Mouse (Mus musculus) retina, postnatal 7 days (tissue): Measurements from ENCODE around the gene Rnf123.
"Not testable (repeated sequence)": the region's sequence is repeated elsewhere in the genome, so short reads cannot be mapped to it uniquely, and the experiment has no call there.

ENCODE experiments used
- DNase-seq: peaks from one replicate; pipeline ENCODE4 v3.0.0-alpha.2; 2012; ENCODE audit warnings: low read depth, low spot score

Gene Rnf123

DNA sequence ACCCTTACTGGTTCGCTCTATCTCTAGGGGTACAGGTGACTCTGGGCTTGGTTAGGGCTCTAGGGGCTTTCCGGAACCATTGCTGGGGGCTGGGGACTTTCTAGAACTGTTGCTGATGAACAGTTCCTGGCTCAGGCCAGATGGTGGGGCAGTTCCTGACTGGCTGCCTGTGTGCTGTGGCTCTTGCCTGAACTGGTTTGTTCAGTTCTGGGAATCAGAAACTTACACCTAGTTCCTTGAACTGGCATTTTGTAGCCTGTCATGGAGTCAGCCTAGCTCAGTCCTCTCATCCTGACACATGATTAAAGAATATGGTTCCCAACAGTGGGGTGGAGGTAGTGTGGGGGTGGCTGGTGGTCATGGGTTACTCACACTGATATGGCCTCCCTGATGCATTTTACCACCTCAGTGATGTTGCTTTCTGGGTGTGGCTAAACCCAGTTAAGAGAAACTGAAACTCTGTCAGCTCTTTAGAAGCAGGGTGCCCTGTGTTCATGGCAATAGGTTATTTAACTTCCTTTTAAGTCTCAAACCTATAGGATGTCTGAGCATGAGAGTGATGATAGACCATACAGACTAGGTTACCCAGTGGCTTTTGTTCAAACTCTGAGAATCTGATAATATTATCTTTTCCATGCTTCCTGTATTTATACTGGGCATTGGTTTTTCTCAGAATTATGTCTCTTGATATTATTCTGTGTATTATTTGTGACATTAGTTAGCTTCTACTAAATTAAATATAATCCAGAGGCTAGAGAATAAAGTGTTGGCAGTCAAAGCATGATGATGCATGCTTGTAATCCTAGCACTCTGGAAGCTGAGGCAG, 47.6 kb downstream of the Rnf123 start:
- no peak for DNase-seq

DNA sequence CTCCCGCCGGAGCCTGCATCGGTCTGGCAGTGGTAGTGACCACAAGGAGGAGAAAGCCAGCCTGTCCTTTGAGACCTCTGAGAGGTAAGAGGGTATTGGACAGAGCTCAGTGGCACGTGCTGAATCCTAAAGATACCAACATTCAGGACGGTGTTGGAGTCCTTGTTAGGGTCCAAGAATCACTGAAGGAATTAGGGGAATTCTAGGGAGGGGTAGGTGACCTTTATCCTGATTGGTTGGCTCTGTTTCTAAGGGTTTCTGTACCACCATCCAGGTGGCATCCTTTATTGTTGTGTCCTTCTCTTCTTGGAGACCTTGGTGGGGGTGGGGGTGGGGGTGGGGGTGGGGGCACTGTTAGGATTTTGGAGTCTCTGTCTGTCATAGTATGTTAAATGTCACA, 51.0 kb downstream of the Rnf123 start:
- no peak for DNase-seq

DNA sequence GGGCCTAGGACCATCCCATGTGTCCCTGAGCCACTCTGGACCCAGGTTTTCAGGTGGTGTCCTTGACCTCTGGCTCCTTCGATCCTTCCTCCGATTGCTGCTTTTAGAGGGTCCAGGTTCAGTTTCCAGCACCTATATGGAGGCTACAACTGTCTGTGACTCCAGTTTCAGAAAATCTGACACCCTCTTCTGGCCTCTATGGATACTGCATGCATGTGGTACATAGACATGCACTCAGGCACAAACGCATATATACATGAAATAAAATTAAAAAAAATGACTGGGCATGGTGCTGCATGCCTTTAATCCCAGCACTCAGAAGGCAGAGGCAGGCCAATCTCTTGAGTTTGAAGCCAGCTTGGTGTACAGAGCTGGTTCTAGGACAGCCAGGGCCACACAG, 55.3 kb downstream of the Rnf123 start:
- DNase-seq: no peak

DNA sequence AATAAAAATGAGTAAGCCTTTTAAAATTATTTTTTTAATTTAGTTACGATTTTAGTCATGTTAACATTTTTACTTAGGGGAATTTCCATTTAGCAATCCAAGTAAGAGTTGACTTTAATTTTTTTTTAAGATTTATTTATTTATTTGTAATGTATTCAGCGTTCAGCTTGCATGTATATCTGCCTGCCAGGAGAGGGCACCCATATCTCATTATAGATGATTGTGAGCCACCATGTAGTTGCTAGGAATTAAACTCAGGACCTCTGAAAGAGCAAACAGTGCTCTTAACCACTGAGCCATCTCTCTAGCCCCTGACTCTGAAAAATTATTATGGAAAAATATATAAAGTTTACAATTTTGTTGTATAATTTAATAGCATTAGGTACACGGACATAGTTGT, 56.6 kb downstream of the Rnf123 start:
- no peak for DNase-seq

DNA sequence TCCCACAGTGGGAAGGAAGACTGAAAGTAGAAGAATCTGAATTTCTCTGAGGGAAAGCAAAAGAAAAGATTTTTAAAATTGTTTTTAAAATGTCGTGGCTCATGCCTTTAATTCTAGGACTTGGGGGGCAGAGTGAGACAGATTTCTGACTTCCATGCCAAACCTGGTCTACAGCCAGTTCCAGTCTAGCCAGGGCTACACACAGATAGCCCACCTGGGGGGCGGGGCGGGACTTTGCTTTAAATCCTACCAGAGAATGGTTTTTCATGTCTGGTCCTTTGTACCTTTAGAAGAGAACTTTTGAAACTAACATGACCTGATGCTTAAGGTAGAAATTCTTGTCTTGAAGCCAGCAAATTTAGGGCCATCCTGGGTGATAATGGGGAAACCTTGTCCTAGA, 59.9 kb downstream of the Rnf123 start:
- no peak for DNase-seq

DNA sequence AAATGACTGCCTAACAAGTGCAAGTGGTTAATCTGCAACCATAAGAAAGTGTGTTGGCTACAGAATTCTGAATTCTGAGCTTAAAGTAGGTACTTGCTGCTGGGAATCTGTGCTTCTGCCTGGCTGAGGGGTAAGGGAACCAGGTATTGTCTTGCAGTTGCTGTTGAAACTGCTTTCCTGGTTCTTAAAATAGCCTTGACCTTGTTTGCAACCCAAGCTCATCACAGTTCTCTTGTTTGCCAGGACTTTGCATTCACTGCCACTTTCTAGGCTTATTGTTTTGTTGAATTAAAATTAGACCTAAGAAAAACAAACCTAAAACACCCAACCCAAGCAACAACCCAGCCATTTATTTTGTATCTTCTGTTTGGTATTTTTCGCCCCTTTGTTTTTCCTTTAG, 62.4 kb downstream of the Rnf123 start:
- no peak for DNase-seq

DNA sequence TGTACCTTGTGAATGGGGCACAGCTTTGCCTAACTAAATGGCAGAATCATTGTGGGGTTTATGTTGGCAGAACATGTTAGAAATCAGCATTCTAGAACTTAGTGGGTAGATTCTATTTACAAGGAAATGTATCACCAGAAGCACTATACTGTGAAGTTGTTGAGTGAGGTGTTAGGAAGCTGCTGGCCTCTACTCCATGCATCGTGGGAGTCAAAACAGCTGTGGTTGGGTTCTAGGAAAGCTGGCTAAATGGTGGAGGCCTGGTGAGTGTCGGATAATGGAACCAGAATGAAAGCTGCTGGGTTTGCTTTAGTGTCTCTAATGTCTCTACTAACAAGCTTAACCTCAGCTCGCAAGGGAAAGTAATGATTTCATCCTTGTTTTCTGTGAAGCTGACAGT, 66.0 kb downstream of the Rnf123 start:
- no peak for DNase-seq

DNA sequence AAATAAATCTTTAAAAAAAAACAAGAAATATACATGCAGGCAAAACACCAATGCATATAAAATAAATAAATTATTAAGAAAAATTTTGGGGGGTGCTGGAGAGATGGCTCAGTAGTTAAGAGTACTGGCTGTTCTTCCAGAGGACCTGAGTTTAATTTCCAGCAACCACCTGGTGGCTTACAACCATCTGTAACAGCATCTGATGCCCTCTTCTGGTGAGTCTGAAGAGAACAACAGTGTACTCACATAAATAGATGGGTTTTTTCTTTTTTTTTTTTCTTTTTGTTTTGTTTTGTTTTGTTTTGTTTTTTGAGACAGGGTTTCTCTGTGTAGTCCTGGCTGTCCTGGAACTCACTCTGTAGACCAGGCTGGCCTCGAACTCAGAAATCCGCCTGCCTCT, 69.6 kb downstream of the Rnf123 start:
- DNase-seq: not testable (repeated sequence)

DNA sequence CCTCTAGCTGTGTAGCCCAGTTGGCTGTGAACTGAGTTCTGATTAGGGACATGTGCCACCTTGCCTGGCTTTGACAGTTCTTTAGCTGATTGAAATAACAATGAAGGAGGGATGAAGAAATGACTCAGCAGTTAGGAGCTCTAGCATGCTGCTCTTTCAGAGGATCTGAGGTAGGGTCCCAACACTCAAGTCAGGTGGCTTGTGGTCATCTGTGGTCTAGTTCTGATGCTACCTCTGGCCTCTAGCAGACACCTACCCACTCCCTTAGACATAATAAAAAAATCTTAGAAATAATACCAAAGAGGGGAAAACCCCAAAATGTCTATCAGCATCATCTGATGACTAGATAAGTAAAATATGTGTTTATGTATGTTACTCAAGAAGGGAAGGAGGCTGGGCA, 72.8 kb downstream of the Rnf123 start:
- no peak for DNase-seq

DNA sequence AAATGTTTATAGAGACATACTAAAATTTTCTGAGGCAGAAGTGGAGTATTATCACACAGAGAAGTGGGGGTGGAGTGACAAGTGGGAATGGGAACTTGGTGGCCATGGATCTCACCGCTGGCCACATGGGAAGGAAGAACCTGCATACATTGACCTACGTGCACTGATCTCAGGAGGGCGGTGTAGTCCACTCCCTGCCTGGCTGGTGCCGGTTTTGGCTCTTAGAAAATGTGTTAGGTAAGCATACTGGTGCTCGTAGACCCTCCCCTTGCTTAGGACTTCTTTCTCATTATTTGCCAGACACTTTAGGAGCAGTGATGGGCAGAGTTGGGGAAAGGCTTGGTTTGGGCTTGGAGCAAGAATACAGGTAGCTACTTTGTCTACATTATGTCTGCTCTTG, 75.1 kb downstream of the Rnf123 start:
- DNase-seq: no peak

DNA sequence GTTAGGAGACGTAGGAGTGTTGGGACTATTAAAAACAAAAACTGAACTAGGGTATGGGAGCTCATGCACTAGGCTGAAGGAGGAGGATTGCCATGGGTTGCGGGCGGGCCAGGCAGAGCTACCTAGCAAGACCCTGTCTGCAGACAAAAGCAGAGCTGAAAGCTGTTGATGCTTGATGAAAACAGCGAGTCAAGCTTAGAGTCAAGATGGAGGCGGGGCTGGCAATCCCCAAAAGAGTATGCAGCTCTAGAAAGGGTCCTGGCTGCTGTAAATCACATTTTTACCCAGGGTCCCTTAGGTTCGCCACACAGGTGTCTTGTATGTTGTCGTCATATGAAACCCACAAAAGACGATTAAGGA, 79.6 kb downstream of the Rnf123 start:
- no peak for DNase-seq

DNA sequence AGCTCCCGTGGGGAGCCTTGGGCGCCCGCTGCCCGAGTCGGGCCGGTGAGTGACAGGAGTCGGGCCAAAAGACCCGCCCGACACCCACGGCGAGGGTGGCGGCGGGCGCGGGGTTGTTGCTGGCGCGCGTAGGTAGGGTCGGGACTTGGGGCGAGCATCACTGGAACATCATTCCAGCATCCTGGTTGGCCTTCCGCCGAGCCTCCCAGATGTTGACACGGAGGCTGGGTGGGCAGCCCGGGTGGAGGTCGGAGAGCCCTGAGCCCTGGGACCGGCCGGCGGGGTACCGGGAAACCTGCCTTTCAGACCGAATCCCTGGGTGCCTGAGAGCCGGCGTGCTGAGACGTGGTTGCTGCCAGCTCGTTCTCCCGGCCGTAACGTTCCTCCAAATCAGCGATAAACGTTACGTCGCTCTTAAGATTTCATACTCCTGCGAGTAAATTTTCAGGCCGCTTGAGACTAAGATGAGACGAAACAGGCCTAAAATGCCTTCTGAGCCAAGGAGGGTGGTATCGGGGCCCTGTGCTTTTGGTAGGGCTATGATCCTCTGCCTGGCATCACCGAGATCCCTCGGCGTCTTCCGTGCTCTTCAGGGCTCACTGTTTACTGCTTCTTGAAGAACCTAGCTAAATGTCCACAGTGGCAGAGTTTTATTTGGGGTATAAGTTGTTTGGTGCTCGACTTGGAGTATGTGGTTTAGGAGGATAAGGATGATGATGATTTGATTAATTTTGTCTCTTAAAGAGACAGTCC, 80.2 kb downstream of the Rnf123 start:
- DNase-seq: no peak

DNA sequence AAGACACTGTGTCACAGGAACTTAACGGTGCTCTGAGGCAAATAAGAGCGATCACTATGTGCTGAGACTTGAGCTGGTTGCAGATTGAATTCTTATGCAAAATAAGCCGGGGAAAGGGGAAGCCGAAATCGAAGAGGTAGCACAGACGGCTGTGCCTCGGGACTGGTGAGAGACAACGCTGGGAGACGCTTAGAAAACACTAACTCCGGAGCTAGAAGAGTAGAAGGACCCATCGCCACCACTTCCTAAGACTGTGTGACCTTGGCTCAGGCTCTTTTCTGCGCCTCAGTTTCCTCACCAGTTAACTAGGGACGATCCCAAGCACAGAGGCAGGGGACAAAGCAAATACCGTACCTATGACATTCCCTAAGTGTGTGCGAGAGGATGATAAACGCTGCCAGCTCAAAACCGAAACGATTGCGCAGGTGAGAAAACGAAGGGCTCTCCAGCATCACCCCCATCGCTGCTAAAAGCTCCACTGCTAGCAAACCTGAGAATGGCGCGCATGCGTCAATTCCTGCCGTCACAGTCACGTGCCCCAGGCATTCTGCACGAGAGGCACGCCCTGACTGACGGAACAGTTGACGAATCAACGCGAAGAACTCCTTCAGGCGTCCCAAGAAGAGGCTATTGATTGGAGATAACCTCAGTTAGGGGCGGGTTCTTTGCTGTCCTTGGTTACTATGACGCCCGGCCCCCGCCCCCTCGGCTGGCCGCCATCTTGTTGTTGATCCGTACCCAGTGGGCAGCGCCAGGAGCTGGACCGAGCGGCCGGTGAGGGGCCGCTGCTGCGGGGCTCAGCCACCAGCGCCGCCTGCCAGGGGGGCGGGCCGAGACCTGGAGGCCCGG, 81.0 kb downstream of the Rnf123 start, which contains the start of gene Ip6k1:
Gene Ip6k1, plus strand, starts transcription at position 580 of the 849 bp plus-strand sequence.
- peak; percentile 100 for DNase-seq
